8 mouse cellular contexts compared by ENCODE assay signal in the genomic region with DNA sequence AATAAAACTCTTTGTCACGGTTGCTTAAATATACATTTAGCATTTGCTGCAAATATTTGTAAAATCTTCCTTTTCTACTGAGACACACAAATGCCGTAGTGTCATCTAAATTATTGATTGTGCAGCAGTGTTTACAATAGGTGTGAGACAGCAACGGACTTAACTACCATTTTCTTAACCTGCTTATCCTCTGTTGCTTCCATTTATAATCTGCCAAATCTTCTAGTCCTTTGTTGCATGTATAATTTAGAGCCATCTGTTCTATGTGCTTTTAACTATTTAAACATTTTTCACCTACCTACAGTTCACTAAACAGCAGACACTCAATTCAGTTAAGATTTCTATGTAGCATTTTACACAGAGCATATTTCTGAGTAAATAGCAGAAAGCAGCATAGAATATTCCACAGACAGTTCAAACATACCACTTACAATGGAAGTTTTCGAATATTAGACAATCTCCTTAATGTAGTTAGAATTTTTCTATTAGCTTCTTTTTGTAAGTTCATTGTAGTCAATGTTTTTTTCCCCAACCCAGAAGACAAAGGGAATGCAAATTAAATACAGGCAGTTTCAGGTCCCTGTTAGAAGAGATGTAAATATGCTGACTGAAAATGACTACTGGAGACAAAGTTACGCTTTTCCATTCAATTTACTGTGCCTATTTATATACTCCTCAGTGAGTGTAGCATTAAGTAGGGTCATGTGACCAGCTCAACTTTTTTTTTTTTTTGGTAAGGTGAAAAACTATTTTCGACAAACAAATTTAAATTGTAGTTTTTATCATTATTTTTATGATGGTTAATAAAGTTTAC.
DNase-seq lines count a peak whose midpoint lies in the region; ATAC-seq and TF ChIP-seq lines count a peak whose summit lies in the region.

No protein-coding gene starts in this region.

- peaks cover 35% of the 10 kb centered on the region for H3K4me1 ChIP-seq in kidney, embryonic 14.5 days (ENCODE audit: control insufficient read depth, insufficient read depth, low read length)

- peak overlapping the region; percentile 12; the same call in 1 of the 2 replicates for H3K4me3 ChIP-seq in kidney, embryonic 14.5 days (ENCODE audit: low read length)
- H3K4me3 ChIP-seq in myocyte: peak overlapping the region; percentile 69

- no peak for TF ChIP-seq POLR2A in brain, embryonic 14.5 days (IDR thresholded peaks at IDR 0.05; ENCODE audit: borderline replicate concordance, extremely low read depth, insufficient read depth, insufficient read length, poor library complexity, severe bottlenecking)
- no peak for TF ChIP-seq POLR2A in myocyte (IDR thresholded peaks at IDR 0.05; ENCODE audit: insufficient read length, low read depth)

- H3K4me2 ChIP-seq in kidney, embryonic 14.5 days (replicated peaks; ENCODE audit: low read depth, low read length): peak overlapping the region; percentile 34
- peak overlapping the region; percentile 56 for H3K4me2 ChIP-seq in myocyte (ENCODE audit: low read depth)

- H3K27ac ChIP-seq in kidney, embryonic 14.5 days (ENCODE audit: low read depth, low read length): no peak overlapping the region

- peaks cover 61% of the 10 kb centered on the region for H3K79me2 ChIP-seq in myocyte (ENCODE audit: control insufficient read depth, insufficient read depth)

- no peak for ATAC-seq in kidney, embryonic 14.5 days (ENCODE audit: low FRiP score, low TSS enrichment)

- TF ChIP-seq CTCF in brain, embryonic 14.5 days (IDR thresholded peaks at IDR 0.05; ENCODE audit: borderline replicate concordance, extremely low read depth, insufficient read depth, insufficient read length): no peak

- no peak for DNase-seq in kidney, postnatal 36 days
- DNase-seq in brain, embryonic 14.5 days (ENCODE audit: low read depth): peak; percentile 75
- DNase-seq in induced T-regulatory cell, adult 2 months (ENCODE audit: low read depth): peak; percentile 26
- DNase-seq in thymus, postnatal 4 days: no peak
- DNase-seq in layer of hippocampus, postnatal 25 days (ENCODE audit: extremely low spot score in 1 of 2, low spot score in 1 of 2): no peak
- no peak for DNase-seq in right cerebral cortex, postnatal 4 days

- 50% methylated on average over 6 of the region's 6 CpGs for WGBS in kidney, embryonic 14.5 days

- H3K9ac ChIP-seq in kidney, embryonic 14.5 days (ENCODE audit: low read depth, low read length): no peak overlapping the region

- no peaks in the 10 kb centered on the region for H3K9me3 ChIP-seq in kidney, embryonic 14.5 days (ENCODE audit: control insufficient read depth, low read length)

- H3K27me3 ChIP-seq in kidney, embryonic 14.5 days (ENCODE audit: control insufficient read depth, insufficient read depth, low read length): no peaks in the 10 kb centered on the region
- no peaks in the 10 kb centered on the region for H3K27me3 ChIP-seq in myocyte (ENCODE audit: control insufficient read depth, insufficient read depth, insufficient read length)

- no peak overlapping the region for H3ac ChIP-seq in myocyte (ENCODE audit: control insufficient read depth, insufficient read length)

- no peaks in the 10 kb centered on the region for H3K36me3 ChIP-seq in kidney, embryonic 14.5 days (ENCODE audit: control insufficient read depth, insufficient read depth, low read length)
- no peaks in the 10 kb centered on the region for H3K36me3 ChIP-seq in myocyte (ENCODE audit: control insufficient read depth, insufficient read depth)

TF ChIP-seq in myocyte, 11 proteins besides CTCF, POLR2A, EP300 and RAD21:
- TF ChIP-seq REST (IDR thresholded peaks at IDR 0.05; ENCODE audit: insufficient read depth, insufficient read length) (no peak), USF1 (IDR thresholded peaks at IDR 0.05; ENCODE audit: low read depth) (peak; percentile 96)

Comparison
In these comparisons a context has a peak if more than half of its experiments do, and no peak if none do; other contexts are left out.
1. DNase-seq: peak in brain, embryonic 14.5 days (single experiment) and induced T-regulatory cell, adult 2 months (single experiment); none in kidney, postnatal 36 days (0 of 2), thymus, postnatal 4 days (single experiment), layer of hippocampus, postnatal 25 days (0 of 2) and right cerebral cortex, postnatal 4 days (single experiment).